Mouse (Mus musculus) heart, postnatal 0 days (tissue): Measurements from ENCODE around the gene Pygo2.

Experiments used
- CTCF ChIP-seq: IDR thresholded peaks from 2 replicates; pipeline ENCODE4 v1.5.1; 2016; ENCODE audit warnings: antibody characterized with exemption, control low read depth, low read depth
- EP300 ChIP-seq: IDR thresholded peaks from 2 replicates; pipeline ENCODE4 v1.6.1; 2016; ENCODE audit warnings: antibody characterized with exemption, low read depth

- TF ChIP-seq CTCF (no peak), EP300 (no peak)
Measured at GRCm38 (mm10) chr3:89386438-89387420, 43.3 kb upstream of the Pygo2 start.
